Mouse (Mus musculus) heart, embryonic 13.5 days (tissue): ENCODE measurements at regions not wholly inside any gene's neighbourhood (a gene's known extent, or its start where the extent isn't known, plus 50 kb on each side); places are given as distances from the start of the nearest gene placed in this dataset.

Experiments
- ATAC-seq: fragments of 200-750 bp; cut with Nextera tagmentation; 2 replicates; pipeline ENCODE4 v1.8.0; 2017; ENCODE audit warnings: moderate TSS enrichment; ENCODE audit not compliant: insufficient number of reproducible peaks, low FRiP score, low TSS enrichment; ENCODE audit errors: extremely low read depth
- H3K27ac ChIP-seq: fragments of 300-500 bp; sonication (generic); replicated peaks from 2 replicates; pipeline ENCODE4 v1.5.1; 2015; ENCODE audit warnings: moderate library complexity, mild to moderate bottlenecking, inconsistent platforms
- H3K27me3 ChIP-seq: fragments of 300-500 bp; sonication (generic); replicated peaks from 2 replicates; pipeline ENCODE4 v1.6.1; 2015; ENCODE audit warnings: mild to moderate bottlenecking, inconsistent platforms
- H3K36me3 ChIP-seq: fragments of 300-500 bp; sonication (generic); 2 replicates; pipeline ENCODE4 v1.6.1; 2015; ENCODE audit warnings: mild to moderate bottlenecking, inconsistent platforms
- H3K4me1 ChIP-seq: fragments of 300-500 bp; sonication (generic); 2 replicates; pipeline ENCODE4 v1.6.1; 2015; ENCODE audit warnings: inconsistent platforms
- H3K4me2 ChIP-seq: fragments of 300-500 bp; sonication (generic); 2 replicates; pipeline ENCODE4 v1.6.1; 2015; ENCODE audit warnings: inconsistent platforms, mild to moderate bottlenecking, moderate library complexity
- H3K4me3 ChIP-seq: fragments of 300-500 bp; sonication (generic); 2 replicates; pipeline ENCODE4 v1.5.1; 2015; ENCODE audit warnings: moderate library complexity, mild to moderate bottlenecking, inconsistent platforms
- H3K9ac ChIP-seq: fragments of 300-500 bp; sonication (generic); 2 replicates; pipeline ENCODE4 v1.6.1; 2015; ENCODE audit warnings: inconsistent platforms, mild to moderate bottlenecking, moderate library complexity
- H3K9me3 ChIP-seq: fragments of 300-500 bp; sonication (generic); 2 replicates; pipeline ENCODE4 v1.6.1; 2016; ENCODE audit warnings: inconsistent platforms
- WGBS: fragments of 180-500 bp; shearing (Covaris S2); methylation state at CpG from one replicate; pipeline ENCODE4 v1.1.7; 2015; ENCODE audit warnings: mixed read lengths; 5-methylcytosine and 5-hydroxymethylcytosine counted together

- ATAC-seq, result no peak
- Histone ChIP-seq H3K36me3 (no peaks in the 10 kb centered on the region), H3K27ac (no peak overlapping the region), H3K27me3 (no peaks in the 10 kb centered on the region), H3K4me3 (no peak overlapping the region), H3K4me2 (no peak overlapping the region), H3K4me1 (no peaks in the 10 kb centered on the region), H3K9me3 (0 out of 2 replicates have a peak, but pooled peaks cover 3% of the 10 kb centered on the region), H3K9ac (no peak overlapping the region)
- 68% methylated on average over 8 of the region's 8 CpGs for WGBS
Measured at GRCm38 (mm10) chr2:51049101-51049833, 99.6 kb downstream of the Rnd3 start.

- Histone ChIP-seq H3K27ac (no peak overlapping the region), H3K9me3 (0 out of 2 replicates have a peak, but pooled peaks cover 2% of the 10 kb centered on the region), H3K4me3 (no peak overlapping the region), H3K27me3 (no peaks in the 10 kb centered on the region), H3K36me3 (no peaks in the 10 kb centered on the region), H3K9ac (no peak overlapping the region), H3K4me1 (no peaks in the 10 kb centered on the region), H3K4me2 (no peak overlapping the region)
- ATAC-seq, result no peak
- whole genome bisulfite sequencing, result 74% methylated on average over 5 of the region's 5 CpGs
Measured at GRCm38 (mm10) chr2:51047520-51047919, 101.4 kb downstream of the Rnd3 start.

GRCm38 (mm10) chr2:51045626-51046025, 103.3 kb downstream of the Rnd3 start:
- 65% methylated on average over 2 of the region's 2 CpGs for WGBS

GRCm38 (mm10) chr2:51041101-51041500, 107.8 kb downstream of the Rnd3 start:
- Histone ChIP-seq H3K4me2 (no peak overlapping the region), H3K4me3 (no peak overlapping the region), H3K9ac (no peak overlapping the region), H3K27ac (no peak overlapping the region), H3K27me3 (no peaks in the 10 kb centered on the region), H3K36me3 (no peaks in the 10 kb centered on the region), H3K4me1 (peaks cover 12% of the 10 kb centered on the region), H3K9me3 (no peaks in the 10 kb centered on the region)
- WGBS, result 62% methylated on average over 7 of the region's 7 CpGs
- no peak for ATAC-seq

More at GRCm38 (mm10) chr2:51045626-51046025, 103.3 kb downstream of the Rnd3 start:
- ATAC-seq, result no peak
- Histone ChIP-seq H3K9me3 (no peaks in the 10 kb centered on the region), H3K4me1 (no peaks in the 10 kb centered on the region), H3K4me2 (no peak overlapping the region), H3K36me3 (no peaks in the 10 kb centered on the region), H3K4me3 (no peak overlapping the region), H3K27me3 (no peaks in the 10 kb centered on the region), H3K27ac (no peak overlapping the region), H3K9ac (no peak overlapping the region)

GRCm38 (mm10) chr2:51038685-51039084, 110.2 kb downstream of the Rnd3 start:
- H3K4me1 ChIP-seq, result peaks cover 12% of the 10 kb centered on the region
- WGBS, result 55% methylated on average over 6 of the region's 6 CpGs
- ATAC-seq, result no peak
- H3K27ac ChIP-seq, result no peak overlapping the region
- no peaks in the 10 kb centered on the region for H3K27me3 ChIP-seq
- H3K9me3 ChIP-seq, result no peaks in the 10 kb centered on the region
- no peak overlapping the region for H3K4me3 ChIP-seq
- H3K9ac ChIP-seq, result no peak overlapping the region
- H3K4me2 ChIP-seq, result peak overlapping the region; percentile 49
- H3K36me3 ChIP-seq, result no peaks in the 10 kb centered on the region

DNA sequence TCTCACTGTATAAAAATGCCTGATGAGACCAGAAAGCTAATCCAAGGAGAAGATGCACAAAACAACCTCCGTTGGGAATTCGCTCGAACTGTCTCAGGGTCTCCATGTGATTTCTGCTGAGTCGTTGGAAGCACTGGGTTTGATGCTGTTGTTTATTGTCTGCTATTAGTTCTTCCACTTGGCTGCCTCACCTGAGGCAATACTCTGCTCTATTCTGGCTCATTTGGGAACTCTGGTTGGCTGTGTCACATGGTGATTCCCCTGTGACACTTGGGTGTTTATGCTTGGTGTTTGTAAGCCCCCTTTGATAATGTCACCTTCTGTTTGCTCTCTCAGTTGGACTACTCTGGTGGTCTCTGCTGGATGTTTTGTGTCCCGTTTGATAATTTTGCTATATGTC, 111.9 kb downstream of the Rnd3 start:
- Histone ChIP-seq H3K9me3 (no peaks in the 10 kb centered on the region), H3K27me3 (no peaks in the 10 kb centered on the region), H3K27ac (no peak overlapping the region), H3K4me1 (peaks cover 12% of the 10 kb centered on the region), H3K9ac (no peak overlapping the region), H3K36me3 (no peaks in the 10 kb centered on the region), H3K4me2 (no peak overlapping the region), H3K4me3 (no peak overlapping the region)
- ATAC-seq, result no peak
- 71% methylated on average over 5 of the region's 5 CpGs for WGBS

GRCm38 (mm10) chr2:51036190-51036755, 112.6 kb downstream of the Rnd3 start:
- Histone ChIP-seq H3K4me1 (peaks cover 12% of the 10 kb centered on the region), H3K27ac (no peak overlapping the region), H3K9me3 (no peaks in the 10 kb centered on the region), H3K4me3 (no peak overlapping the region), H3K9ac (no peak overlapping the region), H3K36me3 (no peaks in the 10 kb centered on the region), H3K4me2 (no peak overlapping the region), H3K27me3 (no peaks in the 10 kb centered on the region)
- ATAC-seq, result no peak
- 68% methylated on average over 8 of the region's 8 CpGs for WGBS

GRCm38 (mm10) chr2:51033881-51034280, 115.0 kb downstream of the Rnd3 start:
- Histone ChIP-seq H3K27me3 (no peaks in the 10 kb centered on the region), H3K36me3 (no peaks in the 10 kb centered on the region), H3K9me3 (no peaks in the 10 kb centered on the region), H3K4me3 (no peak overlapping the region), H3K9ac (no peak overlapping the region), H3K4me1 (peaks cover 3% of the 10 kb centered on the region; the same call in 1 of the 2 replicates), H3K27ac (no peak overlapping the region), H3K4me2 (no peak overlapping the region)
- 88% methylated on average over 7 of the region's 7 CpGs for WGBS
- ATAC-seq, result no peak

- H3K9me3 ChIP-seq, result no peaks in the 10 kb centered on the region
- no peak overlapping the region for H3K4me2 ChIP-seq
- no peak for ATAC-seq
- WGBS, result 40% methylated on average over 2 of the region's 2 CpGs
- no peaks in the 10 kb centered on the region for H3K36me3 ChIP-seq
- no peak overlapping the region for H3K4me3 ChIP-seq
- no peaks in the 10 kb centered on the region for H3K4me1 ChIP-seq
- no peak overlapping the region for H3K27ac ChIP-seq
- no peak overlapping the region for H3K9ac ChIP-seq
- no peaks in the 10 kb centered on the region for H3K27me3 ChIP-seq
Measured at GRCm38 (mm10) chr2:51022479-51022878, 126.4 kb downstream of the Rnd3 start.

- no peak overlapping the region for H3K4me2 ChIP-seq
- H3K27ac ChIP-seq, result peak overlapping the region; percentile 76
- H3K36me3 ChIP-seq, result no peaks in the 10 kb centered on the region
- peaks cover 22% of the 10 kb centered on the region for H3K4me1 ChIP-seq
- no peak overlapping the region for H3K4me3 ChIP-seq
- ATAC-seq, result no peak
- 58% methylated on average over 5 of the region's 5 CpGs for WGBS
- no peaks in the 10 kb centered on the region for H3K27me3 ChIP-seq
- no peak overlapping the region for H3K9ac ChIP-seq
- H3K9me3 ChIP-seq, result no peaks in the 10 kb centered on the region
Measured at GRCm38 (mm10) chr2:51016129-51016402, 132.8 kb downstream of the Rnd3 start.

GRCm38 (mm10) chr2:51015360-51016128, 133.4 kb downstream of the Rnd3 start:
- no peak for ATAC-seq
- H3K4me3 ChIP-seq, result no peak overlapping the region
- WGBS, result 25% methylated on average over 7 of the region's 7 CpGs
- no peaks in the 10 kb centered on the region for H3K27me3 ChIP-seq
- H3K27ac ChIP-seq, result peak overlapping the region; percentile 76
- peaks cover 22% of the 10 kb centered on the region for H3K4me1 ChIP-seq
- no peak overlapping the region for H3K9ac ChIP-seq
- H3K4me2 ChIP-seq, result 0 out of 2 replicates have a peak overlapping the region, but pooled peaks have one; percentile 12
- H3K9me3 ChIP-seq, result no peaks in the 10 kb centered on the region
- no peaks in the 10 kb centered on the region for H3K36me3 ChIP-seq
